Mouse (Mus musculus): ENCODE measurements around the gene Itga7. TPM values are rescaled to one million over a fixed set of nuclear protein-coding genes. Genes with fewer than 3 reads are reported as not detected.

Itga7 gene
- total and polyA plus RNA-seq, 3 experiments = 0.04 to 0.14 TPM; not detected in 1

GRCm38 (mm10) chr10:128990994-128991393 lies 57.4 kb downstream of the Itga7 start:
- TF ChIP-seq TBP (IDR thresholded peaks at IDR 0.05; ENCODE audit: low read depth, low read length) = no peak
- Histone ChIP-seq H3K27me3 (ENCODE audit: control insufficient read depth in 1 of 2, insufficient read depth in 2 of 2, low read length in 2 of 2) (peaks cover 0 to 2% of the 10 kb centered on the region in 2 experiments; a peak in 1 of 4 replicates), H3K36me3 (ENCODE audit: control insufficient read depth in 1 of 2, insufficient read depth in 2 of 2, low read length in 2 of 2) (no peaks in the 10 kb centered on the region), H3K27ac (ENCODE audit: control insufficient read depth, low read depth, low read length) (no peak overlapping the region), H3K9me3 (replicated peaks; ENCODE audit: insufficient read depth, low read length) (no peaks in the 10 kb centered on the region), H3K4me1 (ENCODE audit: control insufficient read depth in 1 of 2, insufficient read depth in 2 of 2, low read length in 2 of 2) (no peaks in the 10 kb centered on the region), H3K79me2 (ENCODE audit: control insufficient read depth, insufficient read depth, low read length, poor library complexity) (no peaks in the 10 kb centered on the region), H3K9ac (ENCODE audit: control insufficient read depth, low read depth, low read length, poor library complexity, severe bottlenecking) (no peak overlapping the region), H3K4me3 (ENCODE audit: control insufficient read depth in 1 of 2, insufficient read depth in 1 of 2, low read depth in 2 of 2, low read length in 2 of 2) (no peak overlapping the region)
- DNase-seq (ENCODE audit: low read depth, low spot score) = no peak

- Histone ChIP-seq H3K9ac (ENCODE audit: control insufficient read depth, low read depth, low read length, poor library complexity, severe bottlenecking) (no peak overlapping the region), H3K4me1 (ENCODE audit: control insufficient read depth in 1 of 2, insufficient read depth in 2 of 2, low read length in 2 of 2) (no peaks in the 10 kb centered on the region), H3K27ac (ENCODE audit: control insufficient read depth, low read depth, low read length) (no peak overlapping the region), H3K9me3 (replicated peaks; ENCODE audit: insufficient read depth, low read length) (no peaks in the 10 kb centered on the region), H3K36me3 (ENCODE audit: control insufficient read depth in 1 of 2, insufficient read depth in 2 of 2, low read length in 2 of 2) (no peaks in the 10 kb centered on the region), H3K79me2 (ENCODE audit: control insufficient read depth, insufficient read depth, low read length, poor library complexity) (no peaks in the 10 kb centered on the region), H3K4me3 (ENCODE audit: control insufficient read depth in 1 of 2, insufficient read depth in 1 of 2, low read depth in 2 of 2, low read length in 2 of 2) (no peak overlapping the region), H3K27me3 (ENCODE audit: control insufficient read depth in 1 of 2, insufficient read depth in 2 of 2, low read length in 2 of 2) (peaks cover 0 to 2% of the 10 kb centered on the region in 2 experiments; a peak in 1 of 4 replicates)
- no peak for DNase-seq (ENCODE audit: low read depth, low spot score)
- no peak for TF ChIP-seq ELF1 (IDR thresholded peaks at IDR 0.05; ENCODE audit: low read depth, low read length)
- TF ChIP-seq ETS1 (IDR thresholded peaks at IDR 0.05; ENCODE audit: low read depth, low read length) = no peak
- TF ChIP-seq MAX (IDR thresholded peaks at IDR 0.05; ENCODE audit: low read length) = no peak
- TF ChIP-seq SMC3 (IDR thresholded peaks at IDR 0.05; ENCODE audit: low read depth, low read length) = no peak
- TF ChIP-seq JUND (IDR thresholded peaks at IDR 0.05; ENCODE audit: low read depth, low read length) = no peak
- no peak for TF ChIP-seq ZMIZ1 (IDR thresholded peaks at IDR 0.05; ENCODE audit: low read depth, low read length)
- no peak for TF ChIP-seq HCFC1 (IDR thresholded peaks at IDR 0.05; ENCODE audit: low read depth, low read length)
- no peak for TF ChIP-seq SIN3A (IDR thresholded peaks at IDR 0.05; ENCODE audit: low read length)
- no peak for TF ChIP-seq POLR2A (IDR thresholded peaks at IDR 0.05; ENCODE audit: control insufficient read depth in 1 of 2, insufficient read depth in 1 of 2, low read depth in 1 of 2, low read length in 2 of 2, poor library complexity in 1 of 2)
Observed at GRCm38 (mm10) chr10:128995796-128996195, 62.2 kb downstream of the Itga7 start.

GRCm38 (mm10) chr10:128996523-128997040 lies 63.0 kb downstream of the Itga7 start:
- Histone ChIP-seq H3K79me2 (ENCODE audit: control insufficient read depth, insufficient read depth, low read length, poor library complexity) (no peaks in the 10 kb centered on the region), H3K9ac (ENCODE audit: control insufficient read depth, low read depth, low read length, poor library complexity, severe bottlenecking) (no peak overlapping the region), H3K36me3 (ENCODE audit: control insufficient read depth in 1 of 2, insufficient read depth in 2 of 2, low read length in 2 of 2) (no peaks in the 10 kb centered on the region), H3K27ac (ENCODE audit: control insufficient read depth, low read depth, low read length) (no peak overlapping the region), H3K27me3 (ENCODE audit: control insufficient read depth in 1 of 2, insufficient read depth in 2 of 2, low read length in 2 of 2) (peaks cover 0 to 2% of the 10 kb centered on the region in 2 experiments; a peak in 1 of 4 replicates), H3K9me3 (replicated peaks; ENCODE audit: insufficient read depth, low read length) (no peaks in the 10 kb centered on the region), H3K4me3 (ENCODE audit: control insufficient read depth in 1 of 2, insufficient read depth in 1 of 2, low read depth in 2 of 2, low read length in 2 of 2) (no peak overlapping the region), H3K4me1 (ENCODE audit: control insufficient read depth in 1 of 2, insufficient read depth in 2 of 2, low read length in 2 of 2) (no peaks in the 10 kb centered on the region)
- TF ChIP-seq POLR2AphosphoS2 (IDR thresholded peaks at IDR 0.05; ENCODE audit: low read length) = no peak
- TF ChIP-seq POLR2AphosphoS5 (IDR thresholded peaks at IDR 0.05; ENCODE audit: borderline replicate concordance, low read depth, low read length) = no peak
- TF ChIP-seq BHLHE40 (IDR thresholded peaks at IDR 0.05; ENCODE audit: borderline replicate concordance, low read depth, low read length) = no peak
- no peak for TF ChIP-seq KAT2A (conservative IDR thresholded peaks at IDR 0.05; ENCODE audit: low read depth, low read length)
- TF ChIP-seq HCFC1 (IDR thresholded peaks at IDR 0.05; ENCODE audit: low read depth, low read length) = no peak
- no peak for TF ChIP-seq CHD1 (IDR thresholded peaks at IDR 0.05; ENCODE audit: low read depth, low read length)
- no peak for TF ChIP-seq SIN3A (IDR thresholded peaks at IDR 0.05; ENCODE audit: low read length)
- no peak for TF ChIP-seq MAZ (IDR thresholded peaks at IDR 0.05; ENCODE audit: low read depth, low read length)
- TF ChIP-seq EP300 (IDR thresholded peaks at IDR 0.05; ENCODE audit: low read depth in 1 of 2, low read length in 2 of 2) = no peak
- no peak for TF ChIP-seq MEF2A (IDR thresholded peaks at IDR 0.05; ENCODE audit: extremely low read depth, insufficient replicate concordance, low read depth, low read length, poor library complexity, severe bottlenecking)
- TF ChIP-seq CHD2 (IDR thresholded peaks at IDR 0.05; ENCODE audit: low read length) = no peak
- TF ChIP-seq CTCF (IDR thresholded peaks at IDR 0.05 in 2 of 3, conservative IDR thresholded peaks at IDR 0.05 in 1 of 3; ENCODE audit: control insufficient read depth in 1 of 3, insufficient read depth in 1 of 3, low read depth in 2 of 3, low read length in 3 of 3, poor library complexity in 1 of 3, severe bottlenecking in 1 of 3) = no peak
- TF ChIP-seq NRF1 (IDR thresholded peaks at IDR 0.05; ENCODE audit: insufficient read depth, low read depth, low read length, poor library complexity, severe bottlenecking) = no peak
- TF ChIP-seq RCOR1 (IDR thresholded peaks at IDR 0.05; ENCODE audit: low read depth, low read length) = no peak
- no peak for TF ChIP-seq POLR2A (IDR thresholded peaks at IDR 0.05; ENCODE audit: control insufficient read depth in 1 of 2, insufficient read depth in 1 of 2, low read depth in 1 of 2, low read length in 2 of 2, poor library complexity in 1 of 2)
- DNase-seq (ENCODE audit: low read depth, low spot score) = no peak
